Mouse (Mus musculus) naive thymus-derived CD4-positive, alpha-beta T cell, adult 2 months (primary cell): ENCODE measurements around the gene Cdhr3.

Experiments used
- DNase-seq: peaks from one replicate; pipeline ENCODE4 v3.0.0-alpha.2; 2011; ENCODE audit warnings: low read depth

Gene Cdhr3

DNA sequence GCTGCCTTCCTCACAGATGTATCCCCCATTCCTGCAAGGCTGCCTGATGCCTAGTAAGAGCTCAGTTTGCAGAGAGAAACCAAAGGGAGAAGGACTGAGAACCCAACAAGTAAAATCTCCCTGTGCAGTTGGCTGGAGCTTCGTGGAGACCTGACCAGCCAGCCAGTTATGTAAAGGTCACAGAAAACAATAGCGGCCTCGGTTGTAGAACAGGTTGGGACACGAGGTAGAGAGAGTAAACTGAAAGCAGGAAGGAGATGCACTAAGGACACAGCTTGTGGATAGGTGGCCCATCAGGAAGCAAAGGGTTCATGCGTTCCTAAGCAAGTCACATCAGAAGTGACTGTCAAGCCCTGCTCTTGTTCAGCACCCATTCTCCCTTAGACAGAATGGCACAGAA, 86.8 kb downstream of the Cdhr3 start:
- DNase-seq: no peak

DNA sequence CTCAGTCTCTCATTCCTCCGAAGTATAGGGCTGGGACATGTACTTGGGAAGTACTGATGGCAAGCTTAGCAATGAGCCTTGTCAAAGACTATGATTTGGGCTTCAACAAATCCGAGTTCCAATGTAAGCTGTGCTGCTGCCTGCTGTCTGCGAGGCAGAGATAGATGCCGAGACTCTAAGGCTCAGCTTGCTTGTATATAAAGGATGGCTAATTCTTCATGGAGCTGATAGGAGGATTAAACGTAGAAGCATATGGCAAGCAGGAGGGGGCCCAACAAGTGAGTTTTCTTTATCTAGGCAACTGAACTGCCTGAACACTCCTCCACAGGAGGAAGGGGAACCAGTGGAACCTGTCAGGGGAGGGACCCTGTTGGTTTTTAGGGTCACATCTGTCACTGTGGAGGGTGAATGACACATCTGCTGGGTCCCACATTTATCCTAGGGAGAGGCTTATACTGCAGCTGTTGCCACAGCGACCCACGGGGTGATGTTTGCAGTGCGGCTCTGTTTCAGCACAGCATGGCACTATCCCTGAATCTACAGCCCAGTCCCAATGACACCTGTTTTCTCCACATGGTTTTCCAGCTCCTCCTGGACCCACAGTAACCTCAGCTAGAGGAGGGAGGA, 89.2 kb downstream of the Cdhr3 start:
- no peak for DNase-seq

- DNase-seq: no peak
These were observed 92.3 kb downstream of the Cdhr3 start for GRCm38 (mm10) chr12:33000402-33000801.

- DNase-seq: peak; percentile 57
These were observed 92.9 kb downstream of the Cdhr3 start for GRCm38 (mm10) chr12:32999778-33000177.

DNA sequence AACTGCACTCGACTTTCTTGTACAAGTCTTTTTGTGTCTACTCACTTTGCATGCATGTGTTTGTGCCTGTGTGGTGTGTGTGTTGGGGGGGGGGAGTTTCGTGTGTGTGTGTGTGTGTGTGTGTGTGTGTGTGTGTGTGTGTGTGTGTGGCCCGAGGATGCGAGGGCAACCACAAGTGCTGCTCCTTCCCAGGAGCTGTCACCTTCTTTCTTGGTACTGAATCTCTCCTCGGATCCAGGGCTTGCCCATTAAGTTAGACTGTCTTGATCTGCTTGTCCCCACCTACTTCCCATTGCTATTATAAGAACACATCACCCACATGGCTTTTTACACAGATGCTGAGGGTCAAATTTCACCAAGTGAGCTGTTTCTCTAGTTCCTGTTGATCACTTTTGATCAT, 93.9 kb downstream of the Cdhr3 start:
- peak; percentile 43 for DNase-seq

- no peak for DNase-seq
These were observed 97.4 kb downstream of the Cdhr3 start for GRCm38 (mm10) chr12:32995081-32995834.

DNA sequence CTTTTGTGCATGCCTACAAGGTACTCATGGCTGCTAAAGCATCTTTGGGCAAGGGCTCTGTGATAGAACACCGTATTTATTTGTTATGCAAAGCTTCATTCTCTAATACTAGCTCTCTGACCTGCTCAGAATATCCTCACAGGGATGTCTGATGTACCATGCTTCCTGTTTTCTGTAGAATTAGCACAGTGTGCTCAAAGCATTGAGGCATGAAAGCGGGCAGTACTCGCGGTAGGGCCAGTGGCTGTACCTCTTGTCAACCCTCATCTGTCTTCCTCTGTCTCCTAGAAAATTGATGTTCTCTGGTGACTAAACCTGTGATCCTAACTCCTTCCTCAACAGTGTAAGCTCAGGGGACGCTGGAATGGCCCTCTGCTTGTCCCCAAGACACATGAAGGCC, 98.6 kb downstream of the Cdhr3 start:
- DNase-seq: no peak

DNA sequence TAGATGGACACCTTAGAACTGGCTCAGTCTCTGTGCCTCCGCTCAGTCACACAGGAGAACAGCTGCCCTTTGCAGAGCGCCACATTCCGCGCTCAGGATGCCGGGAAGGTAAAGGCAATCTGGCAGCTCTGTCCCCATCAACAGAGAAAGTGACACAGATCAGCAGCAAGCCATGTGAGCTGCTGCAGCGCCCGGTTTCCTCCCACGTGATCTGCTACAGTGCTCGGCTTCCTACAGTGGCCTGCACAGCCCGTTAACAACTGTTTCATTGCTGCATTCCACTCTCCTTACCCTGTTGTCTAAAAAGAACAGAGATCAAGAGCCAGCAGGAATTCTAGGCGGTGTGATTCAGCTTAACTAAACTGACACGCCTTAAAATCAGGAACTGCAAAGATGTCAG, 102.9 kb downstream of the Cdhr3 start:
- DNase-seq: peak; percentile 29

DNA sequence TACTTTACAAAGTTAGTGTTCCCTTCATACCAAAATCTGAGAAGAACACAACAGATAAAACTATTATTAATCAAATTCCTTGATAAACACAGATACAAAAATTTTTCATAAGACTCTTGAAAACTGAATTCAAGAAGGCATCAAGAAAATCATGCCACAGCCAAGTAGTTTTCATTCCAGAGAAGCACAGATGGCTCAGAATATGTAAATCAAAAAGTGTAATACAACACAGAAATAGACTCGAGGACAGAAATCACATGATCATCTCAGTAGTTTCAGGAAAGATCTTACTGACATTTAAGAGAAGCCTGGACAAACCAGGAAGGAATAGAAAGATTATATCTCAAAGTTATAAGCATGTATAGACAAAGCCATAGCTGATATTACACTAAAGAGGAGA, 106.4 kb downstream of the Cdhr3 start:
- DNase-seq: no peak
